Mouse (Mus musculus) adrenal gland, postnatal 36 days (tissue): ENCODE measurements around the gene Ccdc187. TPM values are rescaled to one million over a fixed set of nuclear protein-coding genes. Genes with fewer than 3 reads are reported as not detected.

Source experiments
- DNase-seq, 2 experiments: peaks; one replicate each; pipeline ENCODE4 v3.0.0; 2021; ENCODE audit warnings: mixed read lengths in 1 of 2
- total RNA-seq, 2 experiments: library from RNA; stranded (reverse); gene quantifications; 2 replicates each; pipeline ENCODE4 v1.2.3; 2021

The Ccdc187 gene
- total RNA-seq, 2 experiments from 2014 or later, result 0.36 to 0.46 TPM

DNA sequence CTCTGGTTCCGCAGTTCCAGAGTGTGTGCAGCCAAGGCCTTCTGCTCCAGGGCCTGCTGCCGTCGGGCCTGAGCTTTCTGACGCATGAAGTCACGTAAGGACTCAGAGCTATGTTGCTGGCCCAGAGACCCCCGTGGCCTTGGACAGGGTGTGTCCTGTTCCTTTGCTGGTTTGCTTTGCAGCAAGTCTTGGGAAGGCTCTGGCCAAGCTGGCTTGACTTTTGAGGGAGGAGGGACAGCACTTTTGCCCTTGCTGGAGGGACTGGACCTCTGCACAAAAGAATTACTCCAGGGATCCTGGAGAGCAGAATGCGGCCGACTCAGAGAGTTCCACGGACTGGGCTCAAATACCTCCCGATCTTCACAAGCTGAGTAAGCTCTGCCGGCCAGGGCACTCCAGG, 13.8 kb downstream of the Ccdc187 start:
- peak in 1 of 2 experiments; percentile 20 for DNase-seq

DNA sequence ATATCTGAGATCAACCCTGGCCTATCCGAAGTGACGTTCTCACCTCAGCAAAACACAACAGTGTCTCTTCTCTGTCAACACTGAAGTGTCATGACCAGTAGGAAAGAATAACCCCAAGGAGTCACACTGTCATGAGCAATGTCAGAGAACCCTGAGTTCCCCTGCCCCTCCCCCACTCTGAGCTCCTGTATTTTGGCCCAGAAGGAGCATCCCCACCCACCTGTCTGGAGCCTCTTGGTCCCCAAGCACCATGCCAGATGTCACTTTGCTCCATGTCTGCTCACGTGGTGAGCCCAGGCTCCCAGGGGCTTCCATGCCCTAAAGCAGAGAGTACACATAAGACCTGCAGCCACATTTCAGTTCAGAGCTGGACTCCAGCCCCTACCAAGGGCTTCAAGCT, 14.6 kb downstream of the Ccdc187 start:
- DNase-seq, result no peak

DNA sequence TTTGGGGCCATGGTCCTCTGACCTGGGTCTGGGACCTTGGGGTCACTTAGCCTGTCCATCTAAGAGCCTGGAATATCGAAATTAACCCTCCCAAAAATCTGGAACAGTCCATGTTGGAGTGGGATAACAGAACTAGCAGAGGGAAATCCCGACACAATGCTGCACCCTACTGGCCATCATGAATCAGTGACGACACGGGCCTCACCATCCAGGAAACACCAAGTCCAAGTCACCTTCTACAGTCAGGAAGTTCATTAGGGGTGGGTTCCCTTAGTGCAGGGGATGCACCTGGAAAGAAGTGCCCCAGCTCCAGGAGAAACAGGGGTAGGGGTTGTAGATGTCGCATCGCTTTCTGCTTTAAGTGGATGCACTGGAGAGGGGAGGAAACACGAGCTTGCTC, 20.7 kb downstream of the Ccdc187 start:
- DNase-seq, result peak; percentile 62 to 73

DNA sequence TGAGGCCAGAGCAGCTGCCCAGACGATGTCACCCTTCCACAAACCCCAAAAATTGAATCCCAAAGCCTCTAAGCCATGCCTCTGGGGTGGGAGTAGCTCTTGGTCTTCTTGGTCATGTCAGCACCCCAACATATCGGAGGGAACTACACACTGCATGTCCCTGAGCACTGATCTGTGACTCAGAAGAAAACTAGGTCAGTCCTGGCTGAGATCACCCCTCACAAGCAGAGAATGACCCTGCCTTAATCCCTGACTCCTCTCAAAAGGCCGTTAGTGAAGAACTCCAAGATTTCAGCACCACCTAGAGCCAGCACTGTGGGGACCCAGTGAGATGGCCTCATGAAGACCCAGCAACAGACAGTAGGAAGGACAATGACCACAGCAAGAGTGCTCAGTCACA, 26.1 kb downstream of the Ccdc187 start:
- DNase-seq, result peak; percentile 56 to 57

DNA sequence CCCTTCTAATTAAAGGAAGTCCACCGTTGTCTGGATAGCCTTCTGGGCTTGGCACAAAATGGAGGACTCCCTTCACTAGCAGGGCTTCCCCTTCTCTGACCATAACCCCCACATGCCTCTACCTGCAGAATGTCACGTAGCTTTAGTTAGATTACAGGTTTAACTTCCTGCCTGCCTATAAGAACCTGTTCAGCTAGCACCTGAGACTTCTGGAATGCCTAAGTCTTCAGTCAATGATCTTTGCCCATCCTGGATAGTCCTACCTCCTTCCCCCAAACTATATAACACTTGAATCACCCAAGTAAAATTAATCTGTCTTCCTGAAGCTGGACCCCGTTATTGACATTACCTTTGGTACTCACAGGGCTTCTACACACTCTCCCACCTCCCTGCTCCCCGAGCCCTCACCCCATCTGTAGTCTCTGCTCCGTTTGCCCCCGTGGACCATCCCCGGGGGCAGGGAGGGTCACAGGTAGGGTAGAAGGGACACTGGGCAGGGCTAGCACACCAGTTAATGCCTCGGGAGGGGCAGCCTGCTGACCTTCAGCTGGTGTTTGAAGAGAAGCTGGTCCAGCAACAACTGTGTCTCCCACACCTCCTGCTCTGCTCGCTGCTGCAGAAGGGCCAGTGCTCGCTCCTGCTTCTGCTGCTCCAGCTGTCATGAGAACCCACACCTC, 28.2 kb downstream of the Ccdc187 start:
- DNase-seq, result no peak

DNA sequence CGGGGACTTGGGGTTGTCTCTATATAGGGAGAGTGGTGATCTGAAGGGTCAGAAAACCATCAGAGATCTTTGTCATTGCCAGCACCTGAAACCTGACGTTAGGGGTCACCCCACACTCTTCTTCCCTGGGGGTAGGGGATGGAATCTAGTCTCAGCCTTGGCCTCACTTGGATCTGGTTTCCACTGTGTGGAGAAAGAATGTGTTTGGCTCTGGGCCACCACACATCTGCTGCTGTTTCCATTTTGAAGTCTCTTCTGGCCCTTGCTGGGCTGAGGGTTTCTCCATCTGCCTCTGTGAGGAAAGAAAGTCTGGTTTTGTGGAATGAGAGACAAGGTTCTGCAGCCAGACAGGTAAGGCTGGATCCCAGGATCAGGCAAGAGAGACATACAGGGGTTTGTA, 29.3 kb downstream of the Ccdc187 start:
- peak in 1 of 2 experiments; percentile 12 for DNase-seq

DNA sequence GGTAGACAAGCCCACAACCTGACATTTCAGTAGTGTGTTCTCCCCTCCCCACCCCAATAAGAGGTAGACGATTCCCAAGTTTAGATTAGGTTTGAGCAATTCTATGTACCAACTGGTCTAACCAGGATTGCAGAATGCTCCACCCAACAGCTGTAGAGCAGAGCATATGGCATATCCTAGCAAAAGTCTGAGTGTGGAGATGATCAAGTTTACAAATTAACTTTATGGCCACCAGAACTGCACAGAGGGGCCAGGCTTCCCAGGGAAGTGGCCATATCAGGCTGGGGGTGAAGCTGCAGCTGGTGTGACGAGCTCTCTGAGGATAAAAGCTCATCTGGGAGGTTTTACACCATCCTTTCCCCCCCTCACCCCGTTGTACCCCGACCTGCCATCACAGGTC, 29.7 kb downstream of the Ccdc187 start:
- DNase-seq, result no peak

DNA sequence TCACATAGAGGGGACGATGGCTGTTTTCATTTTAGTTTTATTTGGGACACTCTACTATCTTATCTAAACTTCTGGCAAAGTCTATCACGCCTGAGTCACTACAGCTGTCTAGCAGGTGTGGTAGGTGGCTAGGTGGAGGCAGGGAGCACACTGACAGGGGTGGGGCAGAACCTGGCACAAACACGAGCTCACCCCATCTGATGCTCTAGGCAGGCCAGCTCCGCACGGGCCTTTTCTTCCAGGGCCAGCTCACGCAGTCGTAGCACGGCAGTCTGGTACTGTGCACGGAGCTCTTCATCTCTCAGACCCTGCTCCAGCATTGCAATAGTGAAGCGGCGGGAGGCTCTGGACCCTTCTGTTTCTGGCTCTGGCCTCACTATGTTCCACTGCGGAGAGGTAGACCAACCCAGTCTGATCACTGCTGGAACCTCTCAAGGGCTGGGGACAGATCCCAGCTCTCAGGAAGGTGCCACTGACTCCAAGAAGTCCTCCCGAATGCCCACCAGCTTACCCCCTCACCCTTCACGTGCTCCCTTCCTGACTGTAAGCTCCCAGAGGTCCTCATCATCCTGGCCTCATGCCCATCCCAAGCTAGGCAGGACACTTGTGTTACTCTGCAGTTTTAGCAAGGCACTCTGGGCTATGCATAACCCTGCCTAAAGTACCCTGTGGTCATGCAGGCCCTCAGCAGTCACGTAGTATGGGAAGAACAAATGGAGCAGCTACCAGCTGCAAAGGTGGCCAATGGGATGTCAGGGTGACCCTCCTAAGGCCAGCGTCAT, 36.9 kb downstream of the Ccdc187 start:
- no peak for DNase-seq

DNA sequence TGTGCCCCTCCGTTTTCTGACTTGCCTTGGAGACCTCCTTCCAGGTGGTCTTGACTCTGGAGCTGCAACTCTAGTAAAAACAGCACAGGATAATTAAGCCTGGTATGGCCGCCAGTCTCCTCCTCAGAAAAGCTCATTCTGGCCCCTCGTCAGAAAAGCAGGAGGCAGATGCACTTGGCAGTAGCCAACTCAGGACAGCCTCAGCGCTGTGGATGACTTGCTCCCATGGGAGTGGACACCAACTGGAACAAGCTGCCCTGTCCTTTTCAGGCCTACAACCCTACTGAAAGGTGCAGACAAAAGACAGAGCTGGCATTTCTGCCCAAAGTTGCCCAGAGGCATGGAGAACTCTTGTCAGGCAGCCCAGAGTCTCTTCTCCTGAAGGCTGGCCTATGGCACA, 39.5 kb downstream of the Ccdc187 start:
- DNase-seq, result no peak

DNA sequence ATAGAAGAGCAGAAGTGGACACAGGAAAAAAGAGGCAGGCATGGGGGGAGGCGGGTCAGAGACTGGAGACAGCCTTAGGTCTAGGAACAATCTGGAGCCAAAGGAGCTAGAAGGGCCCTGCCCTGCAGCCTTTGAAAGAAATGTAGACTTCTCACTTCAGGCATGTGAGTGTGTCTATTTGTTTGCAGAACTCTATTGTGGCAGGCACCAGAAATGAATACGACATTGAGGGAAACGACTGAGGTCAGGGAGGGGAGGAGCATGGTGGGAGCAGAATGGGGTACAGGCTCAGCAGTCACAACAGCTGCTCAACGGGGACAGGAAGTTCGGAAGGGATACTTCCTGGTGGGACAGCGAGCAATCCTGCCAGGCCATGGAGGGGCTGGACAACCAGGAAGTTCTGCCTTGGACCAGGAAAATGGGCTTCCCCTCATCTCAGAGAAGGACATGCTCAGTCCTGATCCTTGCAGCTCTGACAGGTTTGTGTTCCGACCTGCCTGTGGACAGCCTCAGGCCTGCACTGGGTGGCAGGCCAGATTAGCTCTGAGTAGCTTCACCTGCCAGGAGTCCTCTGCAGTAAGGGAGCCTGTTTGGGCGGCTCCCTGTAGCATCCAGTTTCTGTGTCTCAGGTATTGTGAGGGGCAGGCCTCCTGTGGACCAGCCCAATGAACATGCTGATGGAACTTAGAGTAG, 41.7 kb downstream of the Ccdc187 start:
- DNase-seq, result no peak

DNA sequence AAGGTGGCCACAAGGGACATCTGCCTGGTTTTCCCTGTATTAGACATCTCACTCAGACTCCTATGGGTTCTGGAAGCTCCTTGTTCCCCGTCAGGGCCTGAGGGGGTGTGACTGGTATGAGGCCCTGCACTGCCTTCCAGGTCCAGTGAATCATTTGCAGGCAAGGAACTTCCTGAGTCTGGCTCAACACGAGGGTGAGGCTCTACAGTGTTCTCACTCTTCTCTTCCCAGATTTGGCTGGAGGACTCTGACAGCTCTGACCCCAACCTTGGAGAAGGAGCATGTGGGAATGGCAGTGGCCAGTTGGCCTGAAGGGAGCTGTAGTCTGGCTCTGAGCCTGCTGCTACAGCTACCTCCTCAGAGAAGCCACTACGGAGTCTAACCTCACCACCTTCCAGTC, 46.8 kb downstream of the Ccdc187 start:
- no peak for DNase-seq

DNA sequence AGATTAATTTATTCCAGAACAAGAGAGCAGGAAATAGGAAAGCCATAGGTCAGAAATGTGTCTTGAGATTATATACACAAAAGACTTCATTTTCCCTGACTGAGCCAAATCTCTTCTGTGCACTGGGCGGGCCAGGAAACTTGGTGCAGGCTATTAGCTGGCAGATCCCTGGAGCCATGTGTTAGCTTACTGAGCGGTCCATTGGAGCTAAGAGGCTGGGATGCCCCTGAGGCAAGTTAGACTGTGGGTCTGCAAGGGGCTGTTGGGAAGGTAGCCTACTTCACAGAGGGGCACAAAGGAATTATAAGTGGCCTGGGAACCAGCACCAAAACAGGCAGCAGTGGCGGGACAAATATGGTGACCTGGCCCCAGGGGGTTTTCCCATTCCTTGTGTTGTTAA, 53.5 kb downstream of the Ccdc187 start:
- DNase-seq, result no peak

DNA sequence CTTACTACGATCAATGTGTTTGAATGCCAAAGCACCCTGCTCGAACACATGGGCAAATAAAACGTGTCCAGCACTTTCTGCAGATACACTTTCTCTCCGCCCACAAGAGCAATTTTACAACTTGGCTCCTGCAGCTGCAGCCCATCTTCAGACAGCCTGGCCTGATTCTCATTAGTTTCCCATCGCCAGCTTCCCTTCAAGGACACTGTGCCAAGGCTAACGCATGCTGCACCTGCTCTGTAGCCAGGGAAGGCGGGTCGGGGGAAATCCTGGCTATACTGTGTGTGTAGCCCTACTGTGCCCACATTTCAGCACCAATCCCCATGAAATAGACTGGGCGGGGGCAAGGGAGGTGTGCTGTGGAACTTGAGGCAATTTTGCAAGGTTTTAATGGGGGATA, 54.0 kb downstream of the Ccdc187 start:
- DNase-seq, result peak; percentile 13 to 33

DNA sequence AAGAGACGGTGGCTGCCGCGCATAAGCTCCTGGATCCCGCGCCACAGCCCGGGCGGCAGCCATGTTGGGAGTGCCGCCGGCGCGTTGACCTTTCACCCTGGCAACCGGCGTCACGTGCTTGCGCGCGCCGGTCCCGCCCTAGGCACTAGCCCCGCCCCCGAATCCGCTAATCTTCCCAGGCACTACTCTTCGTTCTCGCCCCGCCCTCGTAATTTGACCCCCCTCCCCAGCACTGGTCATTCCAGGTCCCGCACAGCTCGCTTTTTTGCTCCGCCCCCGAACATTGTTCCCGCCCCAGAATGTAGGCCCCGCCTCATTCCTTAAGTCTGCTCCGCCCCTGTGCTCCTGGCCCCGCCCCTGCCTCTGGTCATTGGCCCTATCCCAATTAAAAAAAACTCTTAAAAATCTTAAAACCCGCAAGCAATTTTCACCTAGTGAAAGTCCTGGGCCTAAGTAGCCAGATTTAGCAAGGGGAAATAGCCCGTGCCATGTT, 57.0 kb downstream of the Ccdc187 start, which contains the start of gene Qsox2:
Qsox2 (minus strand) TSS at position 236 of the 493 bp plus-strand sequence.
- DNase-seq, result peak; percentile 94 to 97

DNA sequence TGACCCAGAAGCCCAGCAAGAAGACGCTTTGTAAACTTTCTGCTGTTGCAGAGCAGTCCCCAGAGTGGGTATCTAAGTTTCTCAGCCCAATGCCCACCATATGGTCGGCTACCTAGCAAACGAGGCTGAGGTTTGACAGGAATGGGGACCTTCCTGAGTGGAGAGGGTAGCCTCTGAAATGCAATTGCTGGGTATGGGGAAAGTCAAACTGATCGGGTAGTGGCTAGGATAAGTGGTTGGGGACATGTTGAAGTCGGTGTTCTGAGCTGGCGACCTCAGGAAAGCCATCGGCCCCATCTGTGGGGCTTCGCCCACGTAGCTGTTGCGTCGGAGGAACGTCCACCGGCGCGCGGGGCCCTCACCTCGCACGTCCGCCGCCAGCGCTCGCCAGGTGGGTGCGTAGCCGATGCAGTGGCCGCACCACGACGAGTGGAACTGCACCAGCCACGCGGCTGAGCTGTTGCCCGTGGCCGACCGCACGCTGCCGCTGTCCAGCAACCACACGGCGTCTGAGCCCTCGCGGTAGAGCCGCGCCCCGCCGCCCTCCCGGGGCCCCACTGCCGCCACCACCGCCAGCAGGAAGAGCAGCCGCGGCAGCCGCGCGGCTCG, 57.6 kb downstream of the Ccdc187 start:
- DNase-seq, result no peak

DNA sequence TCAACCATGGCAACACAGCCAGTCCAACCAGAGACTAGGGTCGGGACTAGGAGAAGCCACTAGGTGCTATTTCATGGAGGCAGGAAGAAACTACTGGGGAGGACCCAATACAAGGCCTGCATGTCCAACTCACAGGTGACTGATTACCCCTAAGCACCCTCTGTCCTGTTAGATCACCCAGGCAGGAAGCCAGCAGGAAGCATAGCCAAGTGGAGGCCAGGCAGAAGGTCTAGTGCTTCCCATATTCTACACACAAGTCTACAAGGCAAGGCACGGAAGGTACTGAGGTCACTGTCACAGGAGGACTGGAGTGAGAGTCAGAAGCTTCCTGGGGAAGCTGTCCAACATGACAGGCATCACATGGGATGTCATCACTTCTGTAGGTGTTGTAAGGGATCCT, 59.6 kb downstream of the Ccdc187 start:
- DNase-seq, result peak in 1 of 2 experiments; percentile 21

DNA sequence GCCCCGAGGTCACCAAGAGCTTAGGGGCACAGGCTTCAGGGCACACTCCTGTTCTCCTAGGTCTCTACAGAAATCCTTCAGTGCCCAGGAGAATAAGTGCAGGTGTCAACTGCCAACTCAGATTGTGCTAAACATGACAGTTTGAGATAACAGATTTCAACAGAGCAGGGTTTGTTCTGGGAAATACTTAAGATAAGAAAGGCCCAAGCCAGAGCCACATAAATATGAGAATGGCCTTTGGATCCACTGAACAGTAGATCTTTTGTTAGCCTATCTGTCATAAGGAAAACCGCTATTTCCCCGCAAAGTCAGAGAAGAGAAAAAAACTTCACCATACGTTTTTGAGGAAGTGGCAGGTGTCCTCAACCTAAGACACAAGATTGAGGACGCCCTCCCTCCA, 60.1 kb downstream of the Ccdc187 start:
- DNase-seq, result no peak

DNA sequence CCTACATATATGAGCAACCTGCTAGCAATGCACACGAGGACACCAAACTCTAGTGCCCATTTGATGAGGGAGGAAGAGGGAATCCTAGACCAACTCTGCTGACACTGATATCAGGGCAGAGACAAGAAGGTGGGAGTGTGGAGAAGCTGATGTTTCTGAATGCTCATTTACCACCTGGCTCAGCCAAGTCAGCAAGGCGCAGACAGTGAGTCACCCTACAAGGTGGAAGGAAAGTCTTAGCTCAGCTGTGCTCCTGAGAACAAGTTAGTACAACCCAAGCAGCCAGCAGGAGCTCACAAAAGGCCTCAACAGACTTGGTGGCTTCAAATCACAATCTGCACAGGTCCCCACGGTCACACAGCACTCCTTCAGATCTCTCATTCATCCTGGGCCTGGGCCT, 63.0 kb downstream of the Ccdc187 start:
- no peak for DNase-seq

DNA sequence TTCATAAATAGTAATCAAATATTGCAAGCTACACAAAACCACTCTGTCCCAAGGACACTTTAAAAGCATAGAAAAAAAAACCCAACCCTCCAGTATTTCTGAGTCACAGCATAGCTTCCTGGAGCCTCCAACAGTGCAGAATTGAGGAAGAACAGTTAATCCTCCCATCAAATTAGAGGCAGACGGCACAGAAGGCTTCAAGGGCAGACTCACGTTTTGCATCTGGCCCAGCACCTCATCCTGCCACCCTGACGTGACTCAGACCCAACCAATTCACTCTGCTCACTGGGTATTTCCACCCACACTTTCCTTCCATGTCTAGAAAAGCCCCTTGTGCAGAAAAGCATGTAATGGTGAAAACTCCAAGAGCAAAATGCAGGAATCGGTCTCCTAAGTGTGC, 64.1 kb downstream of the Ccdc187 start:
- DNase-seq, result no peak

DNA sequence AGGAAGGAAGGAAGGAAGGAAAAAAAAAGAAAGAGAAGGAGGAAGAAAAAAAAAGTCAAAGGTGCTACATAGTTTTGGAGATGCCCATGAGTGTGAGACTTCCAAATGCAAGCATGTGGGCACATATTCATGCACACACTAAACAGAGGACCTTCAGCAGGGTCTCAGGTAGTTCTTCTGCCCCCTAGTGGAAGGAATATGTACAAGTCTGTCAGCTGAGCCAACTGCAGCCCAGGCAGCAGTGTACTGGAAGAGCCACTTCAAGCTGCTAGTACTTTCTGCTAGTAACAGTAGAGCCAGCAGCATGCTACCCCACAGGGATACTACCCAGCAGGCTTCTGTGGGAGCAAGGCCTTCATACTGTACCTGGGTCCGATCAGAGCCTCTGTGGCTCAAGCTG, 66.6 kb downstream of the Ccdc187 start:
- peak; percentile 27 to 39 for DNase-seq

DNA sequence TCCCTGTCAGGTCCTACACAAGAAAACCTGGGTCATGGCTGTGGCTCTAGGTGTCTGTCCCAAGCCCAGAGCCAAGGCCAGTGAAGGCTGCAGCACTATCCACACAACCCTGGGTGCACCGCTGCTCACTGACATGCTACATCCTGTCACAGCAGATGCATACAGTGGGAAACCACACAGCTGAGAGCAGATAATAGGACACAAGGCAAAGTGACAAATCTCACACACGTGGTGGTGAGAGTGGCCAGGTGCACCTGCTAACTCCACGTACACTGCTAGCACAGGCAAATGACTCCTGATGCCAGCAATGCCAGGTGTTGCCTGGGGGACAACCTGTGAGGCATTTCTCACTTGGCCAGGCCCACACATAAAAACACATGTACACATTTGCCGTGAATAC, 69.1 kb downstream of the Ccdc187 start:
- DNase-seq, result no peak

DNA sequence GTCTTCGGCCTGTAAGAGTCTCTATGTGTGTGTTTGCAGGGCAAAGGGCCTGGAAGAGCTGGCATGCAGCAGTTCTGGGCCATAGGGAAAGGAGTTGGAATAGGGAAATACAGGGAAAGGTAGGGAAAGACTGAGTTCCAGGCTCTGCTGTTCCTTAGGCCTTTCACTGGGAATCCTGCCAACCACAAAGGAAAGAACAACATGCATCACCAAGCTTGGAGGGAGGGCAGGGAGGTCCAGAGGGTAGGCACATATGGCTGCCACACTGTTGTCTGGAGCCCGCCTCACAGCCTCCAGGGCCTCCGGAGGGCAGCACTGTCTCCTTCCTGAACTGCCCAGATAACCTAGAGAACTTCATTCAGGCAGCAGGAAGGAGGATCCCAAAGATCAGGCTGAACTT, 70.4 kb downstream of the Ccdc187 start:
- DNase-seq, result no peak

DNA sequence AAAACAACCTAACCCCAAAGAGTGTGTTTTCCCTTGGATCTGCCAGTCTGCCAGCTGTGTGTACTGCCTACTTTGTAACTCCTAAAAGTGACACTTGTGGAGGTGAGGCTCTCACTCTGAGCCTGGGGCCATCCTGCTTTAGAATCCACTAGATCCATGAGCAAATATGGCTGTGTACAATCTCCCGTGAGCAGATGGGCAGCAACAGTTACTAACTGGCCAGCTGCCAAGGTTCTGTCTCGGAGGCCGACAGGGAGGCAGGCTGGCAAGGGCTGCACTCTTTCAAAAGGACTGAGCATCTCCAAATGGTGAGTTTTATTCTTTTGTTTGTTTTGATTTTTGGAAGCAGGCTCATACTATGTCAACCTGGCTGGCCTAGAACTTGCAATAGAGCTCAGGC, 79.8 kb downstream of the Ccdc187 start:
- DNase-seq, result peak; percentile 66 to 72
